Mouse (Mus musculus): ENCODE data around the gene Mefv. TPM values are rescaled to one million over a fixed set of nuclear protein-coding genes. Genes with fewer than 3 reads are reported as not detected.

Gene Mefv
- 0.13 TPM in 1 of 2 replicates, not detected in the other for polyA plus RNA-seq (2015; fragmentation: Nextera tagmentation; extraction: Ambion mirVana)

- H3K4me2 ChIP-seq (ENCODE audit: low read depth, low read length), result no peak within 1 kb of the TSS
- H3K36me3 ChIP-seq (ENCODE audit: control insufficient read depth, insufficient read depth), result no peaks in the 10 kb centered on the region
- ATAC-seq (replicated peaks; ENCODE audit: extremely low read depth, insufficient read depth, low FRiP score), result no peak
- no peaks in the 10 kb centered on the region for H3K9me3 ChIP-seq (replicated peaks; ENCODE audit: control insufficient read depth, low read length)
- H3K4me3 ChIP-seq (ENCODE audit: low read length), result no peak within 1 kb of the TSS
- no peaks in the 10 kb centered on the region for H3K4me1 ChIP-seq (ENCODE audit: control insufficient read depth, insufficient read depth, low read length)
- no peak within 1 kb of the TSS for H3K9ac ChIP-seq (ENCODE audit: low read length)
- no peaks in the 10 kb centered on the region for H3K27me3 ChIP-seq (ENCODE audit: control insufficient read depth, insufficient read depth, low read length)
- 77% methylated on average over 6 of the region's 6 CpGs for WGBS
- H3K27ac ChIP-seq (ENCODE audit: low read length), result no peak within 1 kb of the TSS
Observed at GRCm38 (mm10) chr16:3717980-3718379, at the start of gene Mefv. TSS of gene Mefv (minus strand) at chr16:3718097.

DNA sequence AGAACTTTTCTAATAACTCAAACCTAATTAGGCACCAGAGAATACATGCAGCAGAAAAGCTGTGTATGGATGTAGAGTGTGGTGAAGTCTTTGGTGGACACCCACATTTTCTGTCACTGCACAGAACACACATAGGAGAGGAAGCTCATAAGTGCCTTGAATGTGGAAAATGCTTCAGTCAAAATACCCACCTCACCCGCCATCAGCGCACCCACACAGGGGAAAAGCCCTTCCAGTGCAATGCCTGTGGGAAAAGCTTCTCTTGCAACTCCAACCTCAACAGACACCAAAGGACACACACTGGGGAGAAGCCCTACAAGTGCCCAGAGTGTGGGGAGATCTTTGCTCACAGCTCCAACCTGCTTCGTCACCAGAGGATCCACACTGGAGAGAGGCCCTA is 31.1 kb upstream of the Mefv start:
- 96% methylated on average over 3 of the region's 3 CpGs for WGBS
- no peak overlapping the region for H3K4me2 ChIP-seq (ENCODE audit: low read depth, low read length)
- ATAC-seq (replicated peaks; ENCODE audit: extremely low read depth, insufficient read depth, low FRiP score), result no peak
- peaks cover 63% of the 10 kb centered on the region for H3K36me3 ChIP-seq (ENCODE audit: control insufficient read depth, insufficient read depth)
- no peaks in the 10 kb centered on the region for H3K27me3 ChIP-seq (ENCODE audit: control insufficient read depth, insufficient read depth, low read length)
- peaks cover 16% of the 10 kb centered on the region for H3K4me1 ChIP-seq (ENCODE audit: control insufficient read depth, insufficient read depth, low read length)
- no peak overlapping the region for H3K9ac ChIP-seq (ENCODE audit: low read length)
- no peak overlapping the region for H3K27ac ChIP-seq (ENCODE audit: low read length)
- H3K4me3 ChIP-seq (ENCODE audit: low read length), result no peak overlapping the region
- peaks cover 32% of the 10 kb centered on the region for H3K9me3 ChIP-seq (replicated peaks; ENCODE audit: control insufficient read depth, low read length)

DNA sequence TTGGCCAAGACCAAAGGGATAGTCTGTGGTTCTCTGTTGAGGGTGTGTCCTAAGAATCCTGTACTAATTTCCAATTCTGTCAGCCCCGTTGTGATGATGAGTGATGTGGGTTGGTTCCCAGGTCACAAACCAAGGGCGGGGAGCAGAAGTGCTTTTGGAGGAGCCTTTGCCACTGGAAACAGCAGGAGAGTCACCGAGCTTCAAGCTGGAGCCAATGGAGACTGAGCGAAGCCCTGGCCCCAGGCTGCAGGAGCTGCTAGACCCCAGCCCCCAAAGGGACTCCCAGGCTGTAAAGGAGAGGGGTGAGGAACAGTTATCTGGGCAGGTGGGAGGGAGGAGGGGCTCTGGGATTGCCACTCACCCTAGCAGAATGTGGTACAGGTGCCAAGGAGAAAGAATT is 27.8 kb upstream of the Mefv start:
- Histone ChIP-seq H3K27ac (ENCODE audit: low read length) (no peak overlapping the region), H3K4me3 (ENCODE audit: low read length) (peak overlapping the region; percentile 15), H3K4me1 (ENCODE audit: control insufficient read depth, insufficient read depth, low read length) (peaks cover 19% of the 10 kb centered on the region), H3K36me3 (ENCODE audit: control insufficient read depth, insufficient read depth) (peaks cover 47% of the 10 kb centered on the region), H3K4me2 (ENCODE audit: low read depth, low read length) (peak overlapping the region; percentile 95), H3K27me3 (ENCODE audit: control insufficient read depth, insufficient read depth, low read length) (no peaks in the 10 kb centered on the region), H3K9me3 (replicated peaks; ENCODE audit: control insufficient read depth, low read length) (peaks cover 26% of the 10 kb centered on the region), H3K9ac (ENCODE audit: low read length) (0 out of 2 replicates have a peak overlapping the region, but pooled peaks have one; percentile 3)
- no peak for ATAC-seq (replicated peaks; ENCODE audit: extremely low read depth, insufficient read depth, low FRiP score)
- 87% methylated on average over 4 of the region's 4 CpGs for WGBS

DNA sequence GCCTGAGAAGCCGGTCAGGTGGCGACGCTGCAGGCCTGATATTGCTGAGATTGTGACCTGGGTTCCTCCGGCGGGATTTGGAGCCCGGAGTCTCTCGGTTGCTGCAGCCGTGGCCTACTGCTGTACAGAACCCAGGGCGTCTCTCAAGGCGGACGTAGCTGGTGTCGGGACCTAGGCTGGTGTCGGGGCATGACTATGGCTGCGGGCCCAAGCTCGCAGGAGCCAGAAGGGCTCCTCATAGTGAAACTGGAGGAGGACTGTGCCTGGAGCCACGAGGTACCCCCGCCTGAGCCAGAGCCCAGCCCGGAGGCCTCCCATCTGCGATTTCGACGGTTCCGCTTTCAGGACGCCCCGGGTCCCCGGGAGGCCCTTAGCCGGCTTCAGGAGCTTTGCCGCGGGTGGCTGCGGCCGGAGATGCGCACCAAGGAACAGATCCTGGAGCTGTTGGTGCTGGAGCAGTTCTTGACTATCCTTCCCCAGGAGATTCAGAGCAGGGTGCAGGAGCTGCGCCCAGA is 26.3 kb upstream of the Mefv start:
- peaks cover 14% of the 10 kb centered on the region for H3K9me3 ChIP-seq (replicated peaks; ENCODE audit: control insufficient read depth, low read length)
- H3K27me3 ChIP-seq (ENCODE audit: control insufficient read depth, insufficient read depth, low read length), result peaks cover 2% of the 10 kb centered on the region; the same call in 1 of the 2 replicates
- peak overlapping the region; percentile 88 for H3K27ac ChIP-seq (ENCODE audit: low read length)
- ATAC-seq (replicated peaks; ENCODE audit: extremely low read depth, insufficient read depth, low FRiP score), result peak; percentile 42
- peak overlapping the region; percentile 87 for H3K9ac ChIP-seq (ENCODE audit: low read length)
- WGBS, result under 1% methylated on average over 32 of the region's 32 CpGs
- H3K36me3 ChIP-seq (ENCODE audit: control insufficient read depth, insufficient read depth), result peaks cover 35% of the 10 kb centered on the region
- H3K4me2 ChIP-seq (ENCODE audit: low read depth, low read length), result peak overlapping the region; percentile 95
- H3K4me1 ChIP-seq (ENCODE audit: control insufficient read depth, insufficient read depth, low read length), result peaks cover 19% of the 10 kb centered on the region
- H3K4me3 ChIP-seq (ENCODE audit: low read length), result peak overlapping the region; percentile 91

DNA sequence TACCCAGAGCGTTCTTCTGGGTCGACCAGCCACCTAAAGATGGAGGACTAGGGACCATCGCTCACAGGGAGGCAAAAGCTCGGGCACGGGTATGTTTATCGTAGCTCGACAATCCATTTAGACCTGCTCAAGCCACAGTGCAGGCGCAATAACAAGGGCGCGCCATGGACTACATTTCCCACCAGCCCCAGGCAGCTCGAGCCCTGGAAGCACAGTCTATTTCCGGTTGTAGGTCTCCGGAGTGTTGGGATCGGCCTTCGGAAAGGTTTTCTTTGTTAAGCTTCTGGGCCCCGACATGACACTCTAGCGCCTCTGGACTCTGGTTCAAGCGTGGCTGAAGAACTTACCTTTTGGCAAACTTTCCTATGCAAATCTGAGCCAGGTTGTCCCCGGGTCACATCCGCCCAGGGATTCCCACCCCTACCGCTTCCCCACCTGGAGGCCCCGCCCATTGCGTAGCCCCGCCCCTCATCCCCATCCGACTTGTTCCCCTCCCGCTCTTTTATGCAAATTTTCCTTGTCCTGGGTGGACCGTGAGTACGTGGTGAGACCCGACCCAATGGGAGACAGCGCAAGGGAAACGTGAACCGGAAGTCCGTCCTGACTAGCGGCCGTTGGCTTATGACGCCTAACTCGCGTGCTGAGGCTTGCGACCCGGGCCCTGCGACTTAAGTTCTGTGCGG is 25.7 kb upstream of the Mefv start, which contains the start of gene Zfp263:
Gene Zfp263 (plus strand): TSS at position 591 of the 683 bp plus-strand sequence.
- WGBS, result under 1% methylated on average over 42 of the region's 42 CpGs
- peaks cover 29% of the 10 kb centered on the region for H3K36me3 ChIP-seq (ENCODE audit: control insufficient read depth, insufficient read depth)
- peak within 1 kb of the TSS; percentile 95 for H3K4me2 ChIP-seq (ENCODE audit: low read depth, low read length)
- ATAC-seq (replicated peaks; ENCODE audit: extremely low read depth, insufficient read depth, low FRiP score), result peak; percentile 98
- H3K9me3 ChIP-seq (replicated peaks; ENCODE audit: control insufficient read depth, low read length), result peaks cover 8% of the 10 kb centered on the region
- peak within 1 kb of the TSS; percentile 87 for H3K9ac ChIP-seq (ENCODE audit: low read length)
- peak within 1 kb of the TSS; percentile 95 for H3K27ac ChIP-seq (ENCODE audit: low read length)
- H3K4me3 ChIP-seq (ENCODE audit: low read length), result peak within 1 kb of the TSS; percentile 91
- H3K4me1 ChIP-seq (ENCODE audit: control insufficient read depth, insufficient read depth, low read length), result peaks cover 19% of the 10 kb centered on the region
- H3K27me3 ChIP-seq (ENCODE audit: control insufficient read depth, insufficient read depth, low read length), result peaks cover 2% of the 10 kb centered on the region; the same call in 1 of the 2 replicates

- Histone ChIP-seq H3K36me3 (ENCODE audit: control insufficient read depth, insufficient read depth) (peaks cover 19% of the 10 kb centered on the region), H3K4me3 (ENCODE audit: low read length) (no peak overlapping the region), H3K4me1 (ENCODE audit: control insufficient read depth, insufficient read depth, low read length) (peaks cover 19% of the 10 kb centered on the region), H3K27ac (ENCODE audit: low read length) (no peak overlapping the region), H3K9me3 (replicated peaks; ENCODE audit: control insufficient read depth, low read length) (no peaks in the 10 kb centered on the region), H3K4me2 (ENCODE audit: low read depth, low read length) (no peak overlapping the region), H3K27me3 (ENCODE audit: control insufficient read depth, insufficient read depth, low read length) (peaks cover 2% of the 10 kb centered on the region; the same call in 1 of the 2 replicates), H3K9ac (ENCODE audit: low read length) (no peak overlapping the region)
- no peak for ATAC-seq (replicated peaks; ENCODE audit: extremely low read depth, insufficient read depth, low FRiP score)
- 97% methylated on average over 6 of the region's 6 CpGs for WGBS
Observed at GRCm38 (mm10) chr16:3742466-3742865, 24.6 kb upstream of the Mefv start.

DNA sequence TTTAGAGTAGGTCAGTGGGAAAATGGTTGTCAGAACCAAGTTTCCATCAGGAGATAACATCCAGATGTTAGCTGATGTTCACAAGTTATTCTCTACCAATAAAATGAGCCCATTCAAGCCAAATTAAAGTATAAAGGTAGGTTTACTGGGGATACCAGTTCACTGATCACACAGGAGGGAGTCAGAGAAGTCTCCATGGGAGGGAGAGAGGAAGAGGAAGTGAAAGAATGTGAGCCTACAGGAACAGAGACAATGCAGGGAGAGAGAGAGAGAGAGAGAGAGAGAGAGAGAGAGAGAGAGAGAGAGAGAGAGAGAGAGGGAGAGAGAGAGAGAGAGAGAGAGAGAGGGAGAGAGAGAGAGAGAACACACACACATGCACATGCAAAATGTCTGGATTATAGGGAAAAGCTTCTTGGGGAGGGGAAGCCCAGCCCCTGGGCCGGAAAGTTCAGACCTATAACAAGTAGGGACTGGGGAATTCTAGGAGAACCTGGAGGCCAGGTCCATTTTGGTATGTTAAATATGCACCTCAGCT is 15.4 kb upstream of the Mefv start:
- H3K9me3 ChIP-seq (replicated peaks; ENCODE audit: control insufficient read depth, low read length), result no peaks in the 10 kb centered on the region
- H3K36me3 ChIP-seq (ENCODE audit: control insufficient read depth, insufficient read depth), result no peaks in the 10 kb centered on the region
- no peaks in the 10 kb centered on the region for H3K4me1 ChIP-seq (ENCODE audit: control insufficient read depth, insufficient read depth, low read length)
- H3K4me2 ChIP-seq (ENCODE audit: low read depth, low read length), result no peak overlapping the region
- no peak overlapping the region for H3K4me3 ChIP-seq (ENCODE audit: low read length)
- no peak overlapping the region for H3K27ac ChIP-seq (ENCODE audit: low read length)
- WGBS, result 74% methylated on average over 1 of the region's 1 CpGs
- no peak for ATAC-seq (replicated peaks; ENCODE audit: extremely low read depth, insufficient read depth, low FRiP score)
- no peak overlapping the region for H3K9ac ChIP-seq (ENCODE audit: low read length)
- H3K27me3 ChIP-seq (ENCODE audit: control insufficient read depth, insufficient read depth, low read length), result no peaks in the 10 kb centered on the region

DNA sequence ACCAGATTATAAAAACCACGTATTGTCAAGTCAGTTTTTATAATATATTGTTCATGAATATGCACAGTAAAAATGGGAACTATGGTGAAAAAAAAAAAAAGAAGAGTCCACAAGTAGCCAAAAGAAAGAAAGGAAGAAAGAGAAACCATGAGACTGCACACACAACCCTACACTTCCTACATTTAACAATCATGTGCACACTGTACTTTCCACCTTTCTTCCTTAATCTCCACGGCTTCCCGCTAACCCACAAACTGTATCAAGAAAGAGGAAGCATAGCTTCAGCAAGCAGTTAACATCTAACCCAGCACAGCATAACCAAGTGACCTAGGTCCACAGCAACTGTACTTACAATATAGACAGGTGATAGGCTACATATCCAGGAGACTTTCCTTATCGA is 14.7 kb upstream of the Mefv start:
- H3K4me1 ChIP-seq (ENCODE audit: control insufficient read depth, insufficient read depth, low read length), result no peaks in the 10 kb centered on the region
- H3K9me3 ChIP-seq (replicated peaks; ENCODE audit: control insufficient read depth, low read length), result no peaks in the 10 kb centered on the region
- ATAC-seq (replicated peaks; ENCODE audit: extremely low read depth, insufficient read depth, low FRiP score), result no peak
- no peaks in the 10 kb centered on the region for H3K27me3 ChIP-seq (ENCODE audit: control insufficient read depth, insufficient read depth, low read length)
- H3K27ac ChIP-seq (ENCODE audit: low read length), result no peak overlapping the region
- no peak overlapping the region for H3K4me2 ChIP-seq (ENCODE audit: low read depth, low read length)
- H3K36me3 ChIP-seq (ENCODE audit: control insufficient read depth, insufficient read depth), result no peaks in the 10 kb centered on the region
- H3K4me3 ChIP-seq (ENCODE audit: low read length), result no peak overlapping the region
- WGBS, result 84% methylated on average over 4 of the region's 4 CpGs
- no peak overlapping the region for H3K9ac ChIP-seq (ENCODE audit: low read length)

All from heart, embryonic 16.5 days (tissue).